Mouse (Mus musculus): ENCODE measurements around the gene Sync.
A peak's percentile ranks its signal among the peaks of the same experiment; 100 is the strongest.

Gene Sync

GRCm38 (mm10) chr4:129251482-129252125, 35.8 kb upstream of the Sync start:
- Histone ChIP-seq H3K36me3 (ENCODE audit: control insufficient read depth, insufficient read depth, low read length, poor library complexity, severe bottlenecking) (no peaks in the 10 kb centered on the region; the same call in 1 of the 2 replicates), H3K27me3 (ENCODE audit: control insufficient read depth, insufficient read depth, low read length, poor library complexity, severe bottlenecking) (no peaks in the 10 kb centered on the region; the same call in 1 of the 2 replicates)
- DNase-seq (ENCODE audit: low read depth, low spot score): no peak

DNA sequence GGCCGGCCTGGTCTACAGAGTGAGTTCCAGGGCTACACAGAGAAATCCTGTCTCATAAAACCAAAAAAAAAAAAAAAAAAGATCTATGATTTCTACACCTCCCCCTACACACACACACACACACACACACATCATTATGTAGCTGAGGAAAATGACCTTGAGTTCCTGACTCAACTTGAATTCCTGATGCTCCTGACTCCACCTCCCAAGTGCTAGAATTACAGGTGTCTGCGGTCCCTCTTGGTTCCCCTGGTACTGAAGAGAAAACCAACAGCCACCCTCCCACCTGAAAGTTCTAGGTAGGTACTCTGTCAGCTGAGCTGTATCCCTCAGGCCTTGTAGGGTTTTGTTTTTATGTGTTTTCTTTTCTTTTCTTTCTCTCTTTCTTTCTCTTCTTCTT, 34.9 kb upstream of the Sync start:
- DNase-seq (ENCODE audit: low read depth, low spot score): no peak
- H3K27me3 ChIP-seq (ENCODE audit: control insufficient read depth, insufficient read depth, low read length, poor library complexity, severe bottlenecking): no peaks in the 10 kb centered on the region; the same call in 1 of the 2 replicates
- no peaks in the 10 kb centered on the region for H3K36me3 ChIP-seq (ENCODE audit: control insufficient read depth, insufficient read depth, low read length, poor library complexity, severe bottlenecking)

GRCm38 (mm10) chr4:129254571-129254970, 32.8 kb upstream of the Sync start:
- no peaks in the 10 kb centered on the region for H3K27me3 ChIP-seq (ENCODE audit: control insufficient read depth, insufficient read depth, low read length, poor library complexity, severe bottlenecking)
- no peaks in the 10 kb centered on the region for H3K36me3 ChIP-seq (ENCODE audit: control insufficient read depth, insufficient read depth, low read length, poor library complexity, severe bottlenecking)
- DNase-seq (ENCODE audit: low read depth, low spot score): no peak

GRCm38 (mm10) chr4:129256450-129257380, 30.7 kb upstream of the Sync start:
- Histone ChIP-seq H3K36me3 (ENCODE audit: control insufficient read depth, insufficient read depth, low read length, poor library complexity, severe bottlenecking) (no peaks in the 10 kb centered on the region), H3K27me3 (ENCODE audit: control insufficient read depth, insufficient read depth, low read length, poor library complexity, severe bottlenecking) (no peaks in the 10 kb centered on the region)
- peak; percentile 27 for DNase-seq (ENCODE audit: low read depth, low spot score)

DNA sequence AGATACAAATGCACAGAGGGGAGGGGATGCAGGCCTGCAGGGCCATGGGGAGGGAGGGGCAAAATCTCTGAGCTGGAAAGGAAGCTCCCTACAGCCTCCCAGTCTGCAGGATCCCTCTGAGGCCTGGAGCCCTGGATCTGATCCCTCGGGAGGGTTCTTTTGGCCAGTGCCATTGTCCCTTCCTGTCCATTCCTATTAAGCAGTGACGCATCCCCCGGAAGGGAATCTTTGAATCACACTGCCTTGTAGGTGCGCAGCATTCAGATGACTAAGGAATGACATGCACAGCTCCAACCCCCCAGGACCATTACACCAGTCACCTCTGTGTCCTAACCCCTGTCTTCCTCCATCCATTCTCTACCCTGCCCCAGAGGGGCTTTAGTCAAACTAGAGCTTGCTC, 28.3 kb upstream of the Sync start:
- Histone ChIP-seq H3K36me3 (ENCODE audit: control insufficient read depth, insufficient read depth, low read length, poor library complexity, severe bottlenecking) (no peaks in the 10 kb centered on the region), H3K27me3 (ENCODE audit: control insufficient read depth, insufficient read depth, low read length, poor library complexity, severe bottlenecking) (no peaks in the 10 kb centered on the region)
- DNase-seq (ENCODE audit: low read depth, low spot score): no peak

DNA sequence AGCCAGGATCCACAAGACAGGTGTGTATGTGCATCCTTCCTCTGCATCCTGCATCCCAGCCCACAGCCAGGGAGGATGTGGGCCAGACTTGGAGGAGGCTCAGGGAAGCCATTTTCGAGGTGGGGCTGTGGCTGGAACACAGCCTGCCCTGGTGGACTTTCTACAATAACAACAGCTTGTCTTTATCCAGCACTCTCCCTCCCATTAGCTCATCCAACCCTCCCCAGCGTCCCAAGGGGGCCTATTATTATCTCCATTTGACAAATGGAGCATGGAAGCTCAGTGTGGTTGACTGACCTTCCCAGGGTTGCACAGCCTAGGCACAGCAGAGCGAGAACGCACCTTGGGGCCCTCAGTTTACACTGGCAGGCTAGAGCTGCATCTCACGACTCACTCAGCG, 26.7 kb upstream of the Sync start:
- Histone ChIP-seq H3K36me3 (ENCODE audit: control insufficient read depth, insufficient read depth, low read length, poor library complexity, severe bottlenecking) (no peaks in the 10 kb centered on the region), H3K27me3 (ENCODE audit: control insufficient read depth, insufficient read depth, low read length, poor library complexity, severe bottlenecking) (no peaks in the 10 kb centered on the region)
- no peak for DNase-seq (ENCODE audit: low read depth, low spot score)

DNA sequence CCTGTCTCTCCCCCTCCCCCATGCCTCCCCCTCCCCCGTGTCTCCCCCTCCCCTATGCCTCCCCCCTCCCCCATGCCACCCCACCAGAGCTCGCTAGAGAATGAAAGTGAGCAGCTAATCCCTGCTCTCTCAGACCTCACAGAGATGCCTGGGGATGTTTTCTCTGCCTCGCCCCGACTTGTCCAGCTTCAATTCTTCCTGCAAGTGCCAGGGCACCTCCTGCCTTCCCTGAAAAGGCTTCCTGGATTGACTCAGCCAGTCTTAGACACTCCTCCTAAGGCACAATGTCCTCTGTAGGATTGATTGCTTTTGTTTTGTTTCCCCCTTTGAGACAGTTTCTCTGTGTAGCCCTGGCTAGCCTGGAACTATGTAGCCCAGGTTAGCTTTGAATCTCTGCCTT, 26.2 kb upstream of the Sync start, which contains the start of gene C77080:
TSS of gene C77080 (minus strand) at position 209 of the 400 bp plus-strand sequence.
- H3K36me3 ChIP-seq (ENCODE audit: control insufficient read depth, insufficient read depth, low read length, poor library complexity, severe bottlenecking): no peaks in the 10 kb centered on the region
- H3K27me3 ChIP-seq (ENCODE audit: control insufficient read depth, insufficient read depth, low read length, poor library complexity, severe bottlenecking): no peaks in the 10 kb centered on the region
- DNase-seq (ENCODE audit: low read depth, low spot score): no peak

DNA sequence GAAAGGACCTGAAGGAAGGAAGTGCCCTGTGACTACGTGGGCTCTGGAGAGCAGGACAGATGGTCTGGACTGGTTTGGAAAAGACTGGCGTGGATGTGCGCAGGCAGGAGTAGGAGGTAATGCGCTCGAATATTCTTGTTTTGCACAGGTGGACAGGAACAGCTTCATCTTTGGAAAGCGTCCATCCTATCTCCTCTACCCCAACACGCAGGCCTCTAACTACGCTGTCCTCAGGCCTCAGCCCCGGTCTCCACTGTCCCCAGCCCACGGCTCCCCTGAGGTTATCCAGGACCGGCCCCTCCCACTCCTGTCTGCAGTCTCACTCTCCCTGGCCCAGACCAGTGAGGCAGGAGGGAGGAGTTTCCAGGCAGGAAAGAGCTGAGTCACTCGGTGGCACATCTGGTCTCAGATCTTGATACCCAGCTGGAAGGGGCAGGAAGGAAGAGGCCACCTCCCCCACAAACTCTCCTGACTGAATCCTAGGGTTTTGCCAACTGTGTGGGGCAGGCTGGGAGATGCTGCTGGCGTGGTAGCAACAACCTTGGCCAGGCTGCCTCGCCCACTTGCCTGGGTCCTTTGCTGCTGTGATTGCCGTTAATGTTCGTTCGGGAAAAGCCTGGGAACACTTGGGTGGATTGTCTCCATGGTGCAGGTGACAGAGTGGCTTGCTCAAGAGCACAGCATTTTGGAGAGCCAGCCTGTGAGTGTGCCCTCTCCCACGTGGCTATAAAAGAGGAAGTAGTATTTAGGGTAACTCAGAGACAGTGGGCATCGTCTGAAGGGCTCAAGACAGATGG, 24.0 kb upstream of the Sync start:
- peak; percentile 56 for DNase-seq (ENCODE audit: low read depth, low spot score)
- H3K27me3 ChIP-seq (ENCODE audit: control insufficient read depth, insufficient read depth, low read length, poor library complexity, severe bottlenecking): no peaks in the 10 kb centered on the region
- H3K36me3 ChIP-seq (ENCODE audit: control insufficient read depth, insufficient read depth, low read length, poor library complexity, severe bottlenecking): no peaks in the 10 kb centered on the region

DNA sequence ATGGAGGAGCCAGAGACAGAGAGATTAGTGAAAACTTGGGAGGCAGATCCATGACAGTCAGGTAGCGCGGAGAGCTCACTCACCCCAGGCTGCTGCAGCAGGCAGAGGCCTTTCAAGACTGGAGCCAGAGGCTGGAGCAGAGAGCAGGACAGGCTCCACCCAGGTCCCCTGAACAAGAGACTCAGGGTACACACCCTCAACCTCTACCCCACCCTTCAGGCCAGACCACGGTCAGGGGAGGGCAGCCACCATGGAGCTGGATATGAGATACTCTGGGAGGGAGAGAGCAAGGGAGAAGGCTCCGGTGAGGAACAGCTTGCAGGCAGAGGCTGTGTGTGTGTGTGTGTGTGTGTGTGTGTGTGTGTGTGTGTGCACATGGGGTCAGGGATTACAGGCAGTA, 21.2 kb upstream of the Sync start:
- Histone ChIP-seq H3K36me3 (ENCODE audit: control insufficient read depth, insufficient read depth, low read length, poor library complexity, severe bottlenecking) (no peaks in the 10 kb centered on the region), H3K27me3 (ENCODE audit: control insufficient read depth, insufficient read depth, low read length, poor library complexity, severe bottlenecking) (no peaks in the 10 kb centered on the region; the same call in 1 of the 2 replicates)
- DNase-seq (ENCODE audit: low read depth, low spot score): no peak

GRCm38 (mm10) chr4:129266821-129267220, 20.6 kb upstream of the Sync start:
- no peaks in the 10 kb centered on the region for H3K36me3 ChIP-seq (ENCODE audit: control insufficient read depth, insufficient read depth, low read length, poor library complexity, severe bottlenecking)
- no peaks in the 10 kb centered on the region; the same call in 1 of the 2 replicates for H3K27me3 ChIP-seq (ENCODE audit: control insufficient read depth, insufficient read depth, low read length, poor library complexity, severe bottlenecking)
- DNase-seq (ENCODE audit: low read depth, low spot score): no peak

GRCm38 (mm10) chr4:129268698-129269097, 18.7 kb upstream of the Sync start:
- Histone ChIP-seq H3K36me3 (ENCODE audit: control insufficient read depth, insufficient read depth, low read length, poor library complexity, severe bottlenecking) (no peaks in the 10 kb centered on the region), H3K27me3 (ENCODE audit: control insufficient read depth, insufficient read depth, low read length, poor library complexity, severe bottlenecking) (no peaks in the 10 kb centered on the region; the same call in 1 of the 2 replicates)
- DNase-seq (ENCODE audit: low read depth, low spot score): no peak

GRCm38 (mm10) chr4:129271991-129272755, 15.2 kb upstream of the Sync start:
- Histone ChIP-seq H3K36me3 (ENCODE audit: control insufficient read depth, insufficient read depth, low read length, poor library complexity, severe bottlenecking) (no peaks in the 10 kb centered on the region), H3K27me3 (ENCODE audit: control insufficient read depth, insufficient read depth, low read length, poor library complexity, severe bottlenecking) (no peaks in the 10 kb centered on the region; the same call in 1 of the 2 replicates)
- DNase-seq (ENCODE audit: low read depth, low spot score): no peak

GRCm38 (mm10) chr4:129272756-129273046, 14.7 kb upstream of the Sync start:
- DNase-seq (ENCODE audit: low read depth, low spot score): no peak
- Histone ChIP-seq H3K27me3 (ENCODE audit: control insufficient read depth, insufficient read depth, low read length, poor library complexity, severe bottlenecking) (no peaks in the 10 kb centered on the region; the same call in 1 of the 2 replicates), H3K36me3 (ENCODE audit: control insufficient read depth, insufficient read depth, low read length, poor library complexity, severe bottlenecking) (no peaks in the 10 kb centered on the region)

GRCm38 (mm10) chr4:129276453-129276865, 11.0 kb upstream of the Sync start:
- no peaks in the 10 kb centered on the region for H3K27me3 ChIP-seq (ENCODE audit: control insufficient read depth, insufficient read depth, low read length, poor library complexity, severe bottlenecking)
- peak; percentile 91 for DNase-seq (ENCODE audit: low read depth, low spot score)
- H3K36me3 ChIP-seq (ENCODE audit: control insufficient read depth, insufficient read depth, low read length, poor library complexity, severe bottlenecking): no peaks in the 10 kb centered on the region

Data from splenic B cell, adult 2 months (primary cell).